Mouse (Mus musculus) fibroblast of lung, adult 2 months (primary cell): Measurements from ENCODE around the gene Spata7.

Source experiments
- DNase-seq: peaks from one replicate; pipeline ENCODE4 v3.0.0-alpha.2; 2011; ENCODE audit warnings: low read depth

The Spata7 gene

GRCm38 (mm10) chr12:98673879-98674278 is 45.9 kb downstream of the Spata7 start:
- DNase-seq, result no peak

- DNase-seq, result peak; percentile 63
These were observed 46.7 kb downstream of the Spata7 start for GRCm38 (mm10) chr12:98674627-98675143.

GRCm38 (mm10) chr12:98676861-98677260 is 48.9 kb downstream of the Spata7 start:
- no peak for DNase-seq

- DNase-seq, result no peak
These were observed 49.4 kb downstream of the Spata7 start for GRCm38 (mm10) chr12:98677336-98677735.

GRCm38 (mm10) chr12:98679906-98680305 is 51.9 kb downstream of the Spata7 start:
- no peak for DNase-seq

GRCm38 (mm10) chr12:98682196-98682595 is 54.2 kb downstream of the Spata7 start:
- no peak for DNase-seq

GRCm38 (mm10) chr12:98683171-98683570 is 55.2 kb downstream of the Spata7 start:
- DNase-seq, result no peak

- DNase-seq, result no peak
These were observed 55.6 kb downstream of the Spata7 start for GRCm38 (mm10) chr12:98683574-98683973.

- no peak for DNase-seq
These were observed 62.3 kb downstream of the Spata7 start for GRCm38 (mm10) chr12:98690230-98690629.

GRCm38 (mm10) chr12:98697202-98697601 is 69.2 kb downstream of the Spata7 start:
- DNase-seq, result no peak

GRCm38 (mm10) chr12:98701564-98701963 is 73.6 kb downstream of the Spata7 start:
- DNase-seq, result no peak

- DNase-seq, result peak; percentile 26
These were observed 75.6 kb downstream of the Spata7 start for GRCm38 (mm10) chr12:98703554-98703953.

- no peak for DNase-seq
These were observed 76.0 kb downstream of the Spata7 start for GRCm38 (mm10) chr12:98703961-98704360.

- no peak for DNase-seq
These were observed 84.9 kb downstream of the Spata7 start for GRCm38 (mm10) chr12:98712819-98713218.

- DNase-seq, result no peak
These were observed 85.7 kb downstream of the Spata7 start for GRCm38 (mm10) chr12:98713621-98714103.

GRCm38 (mm10) chr12:98714757-98715156 is 86.8 kb downstream of the Spata7 start:
- no peak for DNase-seq

GRCm38 (mm10) chr12:98716142-98716541 is 88.2 kb downstream of the Spata7 start:
- no peak for DNase-seq
